Mouse (Mus musculus): ENCODE measurements around the gene Cacna1i. TPM values are rescaled to one million over a fixed set of nuclear protein-coding genes. Genes with fewer than 3 reads are reported as not detected.

The Cacna1i gene
- polyA plus RNA-seq, 1 experiment = 0.30 TPM

- Histone ChIP-seq H3K27ac (ENCODE audit: control insufficient read depth, insufficient read depth, low read length) (no peak overlapping the region), H3K27me3 (ENCODE audit: control insufficient read depth, insufficient read depth, low read length) (no peaks in the 10 kb centered on the region), H3K36me3 (ENCODE audit: control insufficient read depth, insufficient read depth, low read length) (no peaks in the 10 kb centered on the region), H3K4me1 (replicated peaks; ENCODE audit: control insufficient read depth, insufficient read depth, low read length) (peaks cover 13% of the 10 kb centered on the region), H3K4me3 (ENCODE audit: control insufficient read depth, insufficient read depth, low read length) (no peak overlapping the region)
- peak; percentile 60 for DNase-seq
- 2% methylated on average over 2 of the region's 2 CpGs for WGBS
- TF ChIP-seq POLR2A (IDR thresholded peaks at IDR 0.05; ENCODE audit: control insufficient read depth, extremely low read depth, insufficient read depth, low read length, poor library complexity) (no peak), CTCF (IDR thresholded peaks at IDR 0.05; ENCODE audit: borderline replicate concordance, control insufficient read depth, extremely low read depth, insufficient read depth, low read length, poor library complexity) (no peak)
Measured at GRCm38 (mm10) chr15:80266281-80266680, 20.8 kb upstream of the Cacna1i start.

GRCm38 (mm10) chr15:80271858-80272396 lies 15.1 kb upstream of the Cacna1i start:
- Histone ChIP-seq H3K4me3 (ENCODE audit: control insufficient read depth, insufficient read depth, low read length) (no peak overlapping the region), H3K27ac (ENCODE audit: control insufficient read depth, insufficient read depth, low read length) (no peak overlapping the region), H3K4me1 (replicated peaks; ENCODE audit: control insufficient read depth, insufficient read depth, low read length) (no peaks in the 10 kb centered on the region; the same call in 1 of the 2 replicates), H3K27me3 (ENCODE audit: control insufficient read depth, insufficient read depth, low read length) (no peaks in the 10 kb centered on the region), H3K36me3 (ENCODE audit: control insufficient read depth, insufficient read depth, low read length) (no peaks in the 10 kb centered on the region)
- 69% methylated on average over 3 of the region's 3 CpGs for WGBS
- DNase-seq = no peak
- TF ChIP-seq POLR2A (IDR thresholded peaks at IDR 0.05; ENCODE audit: control insufficient read depth, extremely low read depth, insufficient read depth, low read length, poor library complexity) (no peak), CTCF (IDR thresholded peaks at IDR 0.05; ENCODE audit: borderline replicate concordance, control insufficient read depth, extremely low read depth, insufficient read depth, low read length, poor library complexity) (no peak)

- TF ChIP-seq POLR2A (IDR thresholded peaks at IDR 0.05; ENCODE audit: control insufficient read depth, extremely low read depth, insufficient read depth, low read length, poor library complexity) = no peak
- no peak for TF ChIP-seq CTCF (IDR thresholded peaks at IDR 0.05; ENCODE audit: borderline replicate concordance, control insufficient read depth, extremely low read depth, insufficient read depth, low read length, poor library complexity)
- no peak for DNase-seq
- no peaks in the 10 kb centered on the region for H3K36me3 ChIP-seq (ENCODE audit: control insufficient read depth, insufficient read depth, low read length)
- no peaks in the 10 kb centered on the region for H3K27me3 ChIP-seq (ENCODE audit: control insufficient read depth, insufficient read depth, low read length)
- H3K27ac ChIP-seq (ENCODE audit: control insufficient read depth, insufficient read depth, low read length) = no peak overlapping the region
- H3K4me3 ChIP-seq (ENCODE audit: control insufficient read depth, insufficient read depth, low read length) = no peak overlapping the region
- WGBS = 43% methylated on average over 9 of the region's 9 CpGs
- H3K4me1 ChIP-seq (replicated peaks; ENCODE audit: control insufficient read depth, insufficient read depth, low read length) = no peaks in the 10 kb centered on the region; the same call in 1 of the 2 replicates
Measured at GRCm38 (mm10) chr15:80277107-80277506, 9.9 kb upstream of the Cacna1i start.

- no peak overlapping the region for H3K27ac ChIP-seq (ENCODE audit: control insufficient read depth, insufficient read depth, low read length)
- no peaks in the 10 kb centered on the region for H3K27me3 ChIP-seq (ENCODE audit: control insufficient read depth, insufficient read depth, low read length)
- TF ChIP-seq CTCF (IDR thresholded peaks at IDR 0.05; ENCODE audit: borderline replicate concordance, control insufficient read depth, extremely low read depth, insufficient read depth, low read length, poor library complexity) (no peak), POLR2A (IDR thresholded peaks at IDR 0.05; ENCODE audit: control insufficient read depth, extremely low read depth, insufficient read depth, low read length, poor library complexity) (no peak)
- H3K36me3 ChIP-seq (ENCODE audit: control insufficient read depth, insufficient read depth, low read length) = no peaks in the 10 kb centered on the region
- H3K4me1 ChIP-seq (replicated peaks; ENCODE audit: control insufficient read depth, insufficient read depth, low read length) = no peaks in the 10 kb centered on the region; the same call in 1 of the 2 replicates
- WGBS = 6% methylated on average over 6 of the region's 6 CpGs
- DNase-seq = peak; percentile 50
- H3K4me3 ChIP-seq (ENCODE audit: control insufficient read depth, insufficient read depth, low read length) = no peak overlapping the region
Measured at GRCm38 (mm10) chr15:80277625-80278024, 9.4 kb upstream of the Cacna1i start.

- TF ChIP-seq CTCF (IDR thresholded peaks at IDR 0.05; ENCODE audit: borderline replicate concordance, control insufficient read depth, extremely low read depth, insufficient read depth, low read length, poor library complexity) (no peak), POLR2A (IDR thresholded peaks at IDR 0.05; ENCODE audit: control insufficient read depth, extremely low read depth, insufficient read depth, low read length, poor library complexity) (no peak)
- Histone ChIP-seq H3K4me3 (ENCODE audit: control insufficient read depth, insufficient read depth, low read length) (no peak overlapping the region), H3K27ac (ENCODE audit: control insufficient read depth, insufficient read depth, low read length) (no peak overlapping the region), H3K36me3 (ENCODE audit: control insufficient read depth, insufficient read depth, low read length) (no peaks in the 10 kb centered on the region), H3K4me1 (replicated peaks; ENCODE audit: control insufficient read depth, insufficient read depth, low read length) (no peaks in the 10 kb centered on the region; the same call in 1 of the 2 replicates), H3K27me3 (ENCODE audit: control insufficient read depth, insufficient read depth, low read length) (no peaks in the 10 kb centered on the region)
- DNase-seq = no peak
- 71% methylated on average over 5 of the region's 5 CpGs for WGBS
Measured at GRCm38 (mm10) chr15:80278121-80278759, 8.8 kb upstream of the Cacna1i start.

- Histone ChIP-seq H3K36me3 (ENCODE audit: control insufficient read depth, insufficient read depth, low read length) (no peaks in the 10 kb centered on the region), H3K27me3 (ENCODE audit: control insufficient read depth, insufficient read depth, low read length) (no peaks in the 10 kb centered on the region), H3K27ac (ENCODE audit: control insufficient read depth, insufficient read depth, low read length) (no peak overlapping the region), H3K4me3 (ENCODE audit: control insufficient read depth, insufficient read depth, low read length) (no peak overlapping the region), H3K4me1 (replicated peaks; ENCODE audit: control insufficient read depth, insufficient read depth, low read length) (no peaks in the 10 kb centered on the region; the same call in 1 of the 2 replicates)
- TF ChIP-seq POLR2A (IDR thresholded peaks at IDR 0.05; ENCODE audit: control insufficient read depth, extremely low read depth, insufficient read depth, low read length, poor library complexity) (no peak), CTCF (IDR thresholded peaks at IDR 0.05; ENCODE audit: borderline replicate concordance, control insufficient read depth, extremely low read depth, insufficient read depth, low read length, poor library complexity) (no peak)
- WGBS = 85% methylated on average over 2 of the region's 2 CpGs
- DNase-seq = no peak
Measured at GRCm38 (mm10) chr15:80279053-80279452, 8.0 kb upstream of the Cacna1i start.
